Mouse (Mus musculus) spleen, adult 2 months (tissue): ENCODE data around the gene Cwc22. TPM values are rescaled to one million over a fixed set of nuclear protein-coding genes. Genes with fewer than 3 reads are reported as not detected.

ENCODE experiments used
- DNase-seq, 2 experiments: peaks; one replicate each; pipeline versions ENCODE4 v3.0.0 to v3.0.0-alpha.2; 2012 to 2021; ENCODE audit warnings: low spot score in 2 of 2, low read depth in 1 of 2
- H3K27ac ChIP-seq: fragments of 200-500 bp; 2 replicates; pipeline ENCODE4 v1.5.1; 2012; ENCODE audit warnings: low read length, inconsistent platforms; ENCODE audit not compliant: insufficient read depth
- H3K27me3 ChIP-seq: fragments of 200-500 bp; 2 replicates; pipeline ENCODE4 v1.6.1; 2012; ENCODE audit warnings: mild to moderate bottlenecking, moderate library complexity, low read length, inconsistent platforms; ENCODE audit not compliant: control insufficient read depth, insufficient read depth
- H3K36me3 ChIP-seq: fragments of 200-500 bp; 2 replicates; pipeline ENCODE4 v1.6.1; 2012; ENCODE audit warnings: mild to moderate bottlenecking, low read length, inconsistent platforms; ENCODE audit not compliant: control insufficient read depth, insufficient read depth
- H3K4me1 ChIP-seq: fragments of 200-500 bp; 2 replicates; pipeline ENCODE4 v1.6.1; 2011; ENCODE audit warnings: inconsistent platforms; ENCODE audit not compliant: control insufficient read depth, insufficient read depth, insufficient read length
- H3K4me3 ChIP-seq: fragments of 200-500 bp; 2 replicates; pipeline ENCODE4 v1.5.1; 2011; ENCODE audit warnings: mild to moderate bottlenecking, inconsistent platforms; ENCODE audit not compliant: insufficient read depth, insufficient read length; ENCODE audit errors: extremely low read depth
- CTCF ChIP-seq: fragments of 200-500 bp; IDR thresholded peaks from 2 replicates; pipeline ENCODE4 v1.5.1; 2011; ENCODE audit warnings: mild to moderate bottlenecking, inconsistent platforms; ENCODE audit not compliant: insufficient read depth, insufficient read length, insufficient replicate concordance; ENCODE audit errors: extremely low read depth
- POLR2A ChIP-seq: fragments of 200-500 bp; IDR thresholded peaks from 2 replicates; pipeline ENCODE4 v1.6.1; 2011; ENCODE audit warnings: low read depth, low read length, inconsistent platforms
- WGBS: fragments of 180-500 bp; shearing (Covaris S2); methylation state at CpG from one replicate; pipeline ENCODE4 v1.1.7; 2018; 5-methylcytosine and 5-hydroxymethylcytosine counted together
- polyA plus RNA-seq: library from polyadenylated mRNA; depleted of rRNA; stranded (reverse); fragments of >200 nt; gene quantifications from 2 replicates; pipeline ENCODE4 v1.2.3, GENCODE M21; 2012

Cwc22 gene
- polyA plus RNA-seq, 1 experiment = 2.9 TPM

DNA sequence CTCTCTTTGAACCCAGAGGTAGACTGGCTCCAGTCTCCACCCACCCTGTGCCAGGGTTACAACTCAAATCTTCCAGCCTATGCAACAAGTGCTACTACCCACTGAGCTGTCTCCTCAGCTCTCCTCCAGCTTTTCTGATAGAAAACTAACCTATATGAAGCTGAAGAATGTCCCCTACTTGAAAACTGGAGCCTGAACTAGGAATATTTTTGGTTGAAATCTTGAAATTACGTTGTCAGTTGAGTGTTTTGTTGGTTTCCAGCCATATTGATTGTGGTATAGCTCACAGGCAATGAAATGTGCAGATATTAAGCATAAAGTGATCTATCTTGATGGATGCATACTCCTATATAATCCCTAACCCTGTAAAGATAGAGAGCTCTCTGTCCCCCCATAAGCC is 65.8 kb downstream of the Cwc22 start:
- no peak for TF ChIP-seq CTCF
- TF ChIP-seq POLR2A = no peak
- Histone ChIP-seq H3K27me3 (no peaks in the 10 kb centered on the region), H3K4me3 (no peak overlapping the region), H3K36me3 (no peaks in the 10 kb centered on the region), H3K4me1 (no peaks in the 10 kb centered on the region), H3K27ac (no peak overlapping the region)
- WGBS = 71% methylated on average over 1 of the region's 1 CpGs
- no peak for DNase-seq

DNA sequence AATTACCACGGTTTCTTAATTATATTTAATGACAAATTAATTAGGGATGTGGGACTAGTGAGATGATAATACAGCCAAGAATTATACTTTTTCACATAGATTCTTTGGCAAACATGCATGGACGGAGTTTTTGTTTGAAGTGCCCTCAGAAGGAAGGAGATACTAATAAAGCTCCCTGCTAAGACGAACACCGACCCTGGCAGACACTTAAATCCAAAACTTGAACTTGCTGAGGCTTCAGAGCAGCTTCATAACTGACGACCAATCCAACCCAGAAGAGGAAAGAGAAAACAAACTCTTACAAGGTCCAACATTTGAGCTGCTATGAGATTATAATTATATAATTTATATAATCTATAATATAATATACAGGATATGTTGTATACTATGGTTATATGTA is 66.4 kb downstream of the Cwc22 start:
- Histone ChIP-seq H3K4me1 (no peaks in the 10 kb centered on the region), H3K4me3 (no peak overlapping the region), H3K27ac (no peak overlapping the region), H3K27me3 (no peaks in the 10 kb centered on the region), H3K36me3 (no peaks in the 10 kb centered on the region)
- 76% methylated on average over 5 of the region's 5 CpGs for WGBS
- no peak for DNase-seq
- no peak for TF ChIP-seq CTCF
- no peak for TF ChIP-seq POLR2A

DNA sequence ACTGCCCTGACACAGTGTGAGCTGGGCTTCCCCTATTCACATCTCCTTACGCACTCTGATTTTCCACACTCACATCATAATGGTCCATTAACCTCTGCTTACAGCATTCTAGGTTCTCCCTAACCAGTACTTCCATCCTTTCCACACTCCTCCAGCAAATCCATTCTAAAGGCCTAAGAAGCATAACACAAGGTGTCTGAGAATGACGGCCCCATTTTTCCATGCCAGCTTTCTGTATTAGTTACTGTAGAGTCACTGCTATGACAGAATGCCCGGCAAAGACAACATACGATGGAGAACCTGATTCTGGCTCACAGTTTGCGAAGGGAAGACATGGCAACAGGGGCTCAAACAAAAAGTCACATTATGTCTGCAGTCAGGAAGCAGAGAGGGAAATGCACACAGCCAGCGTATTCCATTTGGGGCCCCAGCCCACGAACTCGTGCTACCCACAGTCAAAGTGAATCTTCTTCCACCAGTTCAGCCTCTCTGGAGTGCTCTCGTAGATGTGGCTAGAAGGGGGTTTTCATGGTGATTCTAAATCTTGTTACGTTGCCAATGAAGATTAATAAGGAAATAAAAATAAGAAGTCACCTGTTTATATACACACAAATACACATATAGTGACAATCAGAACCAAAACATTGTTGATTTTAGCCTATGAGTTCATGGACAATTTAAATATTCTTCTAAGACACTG is 68.9 kb downstream of the Cwc22 start:
- H3K27me3 ChIP-seq = no peaks in the 10 kb centered on the region
- H3K36me3 ChIP-seq = no peaks in the 10 kb centered on the region
- no peak for TF ChIP-seq CTCF
- no peak for TF ChIP-seq POLR2A
- H3K27ac ChIP-seq = no peak overlapping the region
- no peak overlapping the region for H3K4me3 ChIP-seq
- 85% methylated on average over 10 of the region's 10 CpGs for WGBS
- H3K4me1 ChIP-seq = no peaks in the 10 kb centered on the region
- DNase-seq = no peak

DNA sequence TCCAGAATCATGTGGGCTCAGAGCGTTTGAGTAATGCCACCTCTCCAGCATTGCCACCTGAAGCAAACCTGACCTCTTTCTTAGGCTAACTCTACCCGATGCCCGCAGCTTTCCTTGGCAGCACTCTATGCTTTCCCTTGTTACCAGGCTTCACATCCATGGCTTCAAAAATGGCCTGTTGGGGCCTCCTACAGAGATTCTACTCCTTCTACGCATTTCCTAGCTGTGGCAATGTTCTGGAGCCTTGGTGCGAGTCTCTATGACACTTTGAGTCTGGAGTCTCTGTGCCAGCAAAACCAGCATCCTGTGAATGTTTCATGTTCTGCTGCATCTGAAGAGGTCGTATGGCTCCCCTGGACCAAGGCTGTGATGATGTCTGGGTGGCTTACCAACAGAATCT is 69.8 kb downstream of the Cwc22 start:
- 86% methylated on average over 6 of the region's 6 CpGs for WGBS

DNA sequence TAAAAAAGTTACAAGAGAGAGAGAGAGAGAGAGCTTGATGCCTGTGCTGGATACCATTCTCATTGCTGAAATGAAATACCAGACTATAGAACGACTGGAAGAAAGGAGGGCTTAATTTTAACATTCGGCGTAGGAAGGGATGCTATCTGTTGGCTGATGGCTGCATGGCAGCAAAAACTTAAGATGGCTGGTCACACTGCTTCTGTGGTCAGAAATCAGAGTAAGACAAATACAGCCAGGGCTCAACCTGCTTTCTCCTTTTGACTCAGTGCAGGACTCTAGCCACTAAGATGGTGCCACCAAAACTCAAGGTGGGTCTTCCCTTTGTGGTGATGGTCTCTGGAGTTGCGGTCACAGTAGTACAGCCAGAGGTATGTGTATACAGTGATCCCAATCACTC is 70.7 kb downstream of the Cwc22 start:
- Histone ChIP-seq H3K36me3 (no peaks in the 10 kb centered on the region), H3K27ac (no peak overlapping the region), H3K4me3 (no peak overlapping the region), H3K27me3 (no peaks in the 10 kb centered on the region), H3K4me1 (no peaks in the 10 kb centered on the region)
- TF ChIP-seq POLR2A = no peak
- no peak for TF ChIP-seq CTCF
- 92% methylated on average over 4 of the region's 4 CpGs for WGBS
- no peak for DNase-seq

More for the DNA sequence above, 69.8 kb downstream of the Cwc22 start:
- no peak for DNase-seq
- H3K4me1 ChIP-seq = no peaks in the 10 kb centered on the region
- TF ChIP-seq CTCF = no peak
- TF ChIP-seq POLR2A = no peak
- H3K27me3 ChIP-seq = no peaks in the 10 kb centered on the region
- H3K27ac ChIP-seq = no peak overlapping the region
- no peak overlapping the region for H3K4me3 ChIP-seq
- no peaks in the 10 kb centered on the region for H3K36me3 ChIP-seq

DNA sequence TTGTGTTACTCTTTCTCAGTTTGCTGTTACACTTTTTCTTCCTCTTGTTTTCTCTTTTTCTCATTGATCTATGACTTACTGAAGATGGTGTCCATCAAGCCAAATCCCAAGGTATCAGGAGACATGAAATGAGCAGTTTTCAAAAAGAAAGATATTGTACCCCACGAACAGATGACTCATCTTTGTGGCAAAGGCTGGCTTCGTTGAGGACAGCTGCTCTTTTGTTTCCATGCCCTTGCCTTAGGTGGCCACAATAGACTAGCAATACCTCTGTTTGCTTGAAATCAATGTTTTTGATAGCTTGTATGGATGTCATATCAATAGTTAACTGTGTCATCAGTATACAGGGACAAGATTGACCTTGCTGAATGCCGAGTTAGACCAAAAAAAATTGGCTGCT is 71.5 kb downstream of the Cwc22 start:
- Histone ChIP-seq H3K4me1 (no peaks in the 10 kb centered on the region), H3K4me3 (no peak overlapping the region), H3K36me3 (no peaks in the 10 kb centered on the region), H3K27me3 (no peaks in the 10 kb centered on the region), H3K27ac (no peak overlapping the region)
- no peak for DNase-seq
- WGBS = 79% methylated on average over 3 of the region's 3 CpGs
- TF ChIP-seq CTCF (no peak), POLR2A (no peak)

DNA sequence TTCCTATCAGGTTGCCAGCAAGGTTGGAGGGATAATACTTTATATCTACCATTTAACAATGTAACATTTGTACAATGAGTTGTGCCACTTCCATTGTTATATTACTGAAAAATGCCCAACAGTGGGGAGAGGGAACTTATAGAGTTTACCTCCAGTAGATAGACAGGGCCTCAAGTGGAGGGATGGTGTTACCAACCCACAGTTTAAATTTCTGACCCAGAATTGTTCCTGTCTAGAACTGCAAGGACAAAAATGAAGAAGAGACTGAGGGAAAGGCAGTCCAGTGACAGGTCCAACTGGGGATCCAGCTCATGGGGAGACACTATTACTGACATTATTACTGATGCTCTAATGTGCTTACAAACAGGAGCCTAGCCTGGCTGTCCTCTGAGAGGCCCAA is 72.4 kb downstream of the Cwc22 start:
- Histone ChIP-seq H3K4me1 (no peaks in the 10 kb centered on the region), H3K27ac (no peak overlapping the region), H3K36me3 (no peaks in the 10 kb centered on the region), H3K4me3 (no peak overlapping the region), H3K27me3 (no peaks in the 10 kb centered on the region)
- DNase-seq = no peak
- TF ChIP-seq CTCF (no peak), POLR2A (no peak)
